Mouse (Mus musculus): ENCODE data around the gene Pip5kl1. TPM values are rescaled to one million over a fixed set of nuclear protein-coding genes. Genes with fewer than 3 reads are reported as not detected.
A peak's percentile ranks its signal among the peaks of the same experiment; 100 is the strongest.

Pip5kl1 gene
- total and polyA plus RNA-seq, 2 experiments from 2014 or later = 16.5 to 19.3 TPM

- 49% methylated on average over 18 of the region's 18 CpGs for WGBS
- H3K4me3 ChIP-seq (ENCODE audit: low read depth, low read length) = peak overlapping the region; percentile 77
Observed at GRCm38 (mm10) chr2:32608778-32609435, 34.3 kb downstream of the Pip5kl1 start.

GRCm38 (mm10) chr2:32610610-32611229, 36.1 kb downstream of the Pip5kl1 start:
- ATAC-seq (ENCODE audit: low FRiP score) = no peak
- peak; percentile 47 for DNase-seq (ENCODE audit: low spot score)

More at GRCm38 (mm10) chr2:32608778-32609435, 34.3 kb downstream of the Pip5kl1 start:
- DNase-seq (ENCODE audit: low spot score) (no peak), ATAC-seq (ENCODE audit: low FRiP score) (no peak)
- peak overlapping the region; percentile 36 for H3K9ac ChIP-seq (replicated peaks; ENCODE audit: low read length, poor library complexity, severe bottlenecking)
- H3K4me1 ChIP-seq (ENCODE audit: insufficient read depth, low read length) = peaks cover 13% of the 10 kb centered on the region
- no peaks in the 10 kb centered on the region for H3K9me3 ChIP-seq (ENCODE audit: low read length)
- H3K4me2 ChIP-seq (ENCODE audit: low read depth, low read length, poor library complexity, severe bottlenecking) = peak overlapping the region; percentile 80
- TF ChIP-seq CTCF (IDR thresholded peaks at IDR 0.05) = no peak
- no peaks in the 10 kb centered on the region for H3K27me3 ChIP-seq (ENCODE audit: insufficient read depth, low read length)
- no peaks in the 10 kb centered on the region; the same call in 1 of the 2 replicates for H3K36me3 ChIP-seq (ENCODE audit: insufficient read depth, low read length)
- H3K27ac ChIP-seq (ENCODE audit: low read depth, low read length) = no peak overlapping the region

GRCm38 (mm10) chr2:32612274-32612673, 37.7 kb downstream of the Pip5kl1 start:
- peaks cover 5% of the 10 kb centered on the region for H3K36me3 ChIP-seq (ENCODE audit: insufficient read depth, low read length)
- H3K9me3 ChIP-seq (ENCODE audit: low read length) = no peaks in the 10 kb centered on the region
- H3K4me2 ChIP-seq (ENCODE audit: low read depth, low read length, poor library complexity, severe bottlenecking) = no peak overlapping the region
- no peak for DNase-seq (ENCODE audit: low spot score)
- no peak for TF ChIP-seq CTCF (IDR thresholded peaks at IDR 0.05)
- H3K27me3 ChIP-seq (ENCODE audit: insufficient read depth, low read length) = no peaks in the 10 kb centered on the region
- H3K9ac ChIP-seq (replicated peaks; ENCODE audit: low read length, poor library complexity, severe bottlenecking) = no peak overlapping the region
- 70% methylated on average over 26 of the region's 26 CpGs for WGBS
- no peak overlapping the region for H3K27ac ChIP-seq (ENCODE audit: low read depth, low read length)
- H3K4me3 ChIP-seq (ENCODE audit: low read depth, low read length) = no peak overlapping the region
- ATAC-seq (ENCODE audit: low FRiP score) = no peak
- H3K4me1 ChIP-seq (ENCODE audit: insufficient read depth, low read length) = peaks cover 13% of the 10 kb centered on the region

More at GRCm38 (mm10) chr2:32610610-32611229, 36.1 kb downstream of the Pip5kl1 start:
- peaks cover 13% of the 10 kb centered on the region for H3K4me1 ChIP-seq (ENCODE audit: insufficient read depth, low read length)
- no peaks in the 10 kb centered on the region for H3K9me3 ChIP-seq (ENCODE audit: low read length)
- peak overlapping the region; percentile 23; the same call in 1 of the 2 replicates for H3K4me3 ChIP-seq (ENCODE audit: low read depth, low read length)
- peak overlapping the region; percentile 43 for H3K4me2 ChIP-seq (ENCODE audit: low read depth, low read length, poor library complexity, severe bottlenecking)
- H3K36me3 ChIP-seq (ENCODE audit: insufficient read depth, low read length) = peaks cover 5% of the 10 kb centered on the region
- 15% methylated on average over 23 of the region's 23 CpGs for WGBS
- no peak overlapping the region for H3K27ac ChIP-seq (ENCODE audit: low read depth, low read length)
- H3K27me3 ChIP-seq (ENCODE audit: insufficient read depth, low read length) = no peaks in the 10 kb centered on the region
- TF ChIP-seq CTCF (IDR thresholded peaks at IDR 0.05) = peak; percentile 64
- H3K9ac ChIP-seq (replicated peaks; ENCODE audit: low read length, poor library complexity, severe bottlenecking) = no peak overlapping the region

GRCm38 (mm10) chr2:32617109-32617508, 42.5 kb downstream of the Pip5kl1 start:
- peaks cover 5% of the 10 kb centered on the region for H3K36me3 ChIP-seq (ENCODE audit: insufficient read depth, low read length)
- no peaks in the 10 kb centered on the region for H3K9me3 ChIP-seq (ENCODE audit: low read length)
- WGBS = 88% methylated on average over 1 of the region's 1 CpGs
- no peak overlapping the region for H3K27ac ChIP-seq (ENCODE audit: low read depth, low read length)
- no peak overlapping the region for H3K4me2 ChIP-seq (ENCODE audit: low read depth, low read length, poor library complexity, severe bottlenecking)
- no peak overlapping the region for H3K9ac ChIP-seq (replicated peaks; ENCODE audit: low read length, poor library complexity, severe bottlenecking)
- no peak for ATAC-seq (ENCODE audit: low FRiP score)
- no peaks in the 10 kb centered on the region for H3K4me1 ChIP-seq (ENCODE audit: insufficient read depth, low read length)
- no peaks in the 10 kb centered on the region for H3K27me3 ChIP-seq (ENCODE audit: insufficient read depth, low read length)
- no peak for TF ChIP-seq CTCF (IDR thresholded peaks at IDR 0.05)
- no peak for DNase-seq (ENCODE audit: low spot score)
- no peak overlapping the region for H3K4me3 ChIP-seq (ENCODE audit: low read depth, low read length)

- DNase-seq (ENCODE audit: low spot score) (no peak), ATAC-seq (ENCODE audit: low FRiP score) (no peak)
- Histone ChIP-seq H3K27ac (ENCODE audit: low read depth, low read length) (no peak overlapping the region), H3K36me3 (ENCODE audit: insufficient read depth, low read length) (peaks cover 5% of the 10 kb centered on the region), H3K9ac (replicated peaks; ENCODE audit: low read length, poor library complexity, severe bottlenecking) (no peak overlapping the region), H3K4me3 (ENCODE audit: low read depth, low read length) (no peak overlapping the region), H3K9me3 (ENCODE audit: low read length) (no peaks in the 10 kb centered on the region), H3K27me3 (ENCODE audit: insufficient read depth, low read length) (no peaks in the 10 kb centered on the region), H3K4me2 (ENCODE audit: low read depth, low read length, poor library complexity, severe bottlenecking) (no peak overlapping the region), H3K4me1 (ENCODE audit: insufficient read depth, low read length) (no peaks in the 10 kb centered on the region)
- 91% methylated on average over 4 of the region's 4 CpGs for WGBS
- TF ChIP-seq CTCF (IDR thresholded peaks at IDR 0.05) = peak; percentile 64
Observed at GRCm38 (mm10) chr2:32617601-32618000, 43.0 kb downstream of the Pip5kl1 start.

GRCm38 (mm10) chr2:32618051-32618450, 43.5 kb downstream of the Pip5kl1 start:
- Histone ChIP-seq H3K9ac (replicated peaks; ENCODE audit: low read length, poor library complexity, severe bottlenecking) (no peak overlapping the region), H3K4me1 (ENCODE audit: insufficient read depth, low read length) (no peaks in the 10 kb centered on the region), H3K4me2 (ENCODE audit: low read depth, low read length, poor library complexity, severe bottlenecking) (no peak overlapping the region), H3K9me3 (ENCODE audit: low read length) (no peaks in the 10 kb centered on the region), H3K4me3 (ENCODE audit: low read depth, low read length) (no peak overlapping the region), H3K27me3 (ENCODE audit: insufficient read depth, low read length) (no peaks in the 10 kb centered on the region), H3K27ac (ENCODE audit: low read depth, low read length) (no peak overlapping the region), H3K36me3 (ENCODE audit: insufficient read depth, low read length) (peaks cover 5% of the 10 kb centered on the region)
- WGBS = 34% methylated on average over 9 of the region's 9 CpGs
- DNase-seq (ENCODE audit: low spot score) = peak; percentile 43
- no peak for ATAC-seq (ENCODE audit: low FRiP score)
- no peak for TF ChIP-seq CTCF (IDR thresholded peaks at IDR 0.05)

All from midbrain, postnatal 0 days (tissue).